Mouse (Mus musculus): ENCODE measurements around the gene Tnfrsf4. TPM values are rescaled to one million over a fixed set of nuclear protein-coding genes. Genes with fewer than 3 reads are reported as not detected.
A peak's percentile ranks its signal among the peaks of the same experiment; 100 is the strongest.

The Tnfrsf4 gene
- polyA plus RNA-seq, 1 experiment from 2014 or later = 0.86 TPM

DNA sequence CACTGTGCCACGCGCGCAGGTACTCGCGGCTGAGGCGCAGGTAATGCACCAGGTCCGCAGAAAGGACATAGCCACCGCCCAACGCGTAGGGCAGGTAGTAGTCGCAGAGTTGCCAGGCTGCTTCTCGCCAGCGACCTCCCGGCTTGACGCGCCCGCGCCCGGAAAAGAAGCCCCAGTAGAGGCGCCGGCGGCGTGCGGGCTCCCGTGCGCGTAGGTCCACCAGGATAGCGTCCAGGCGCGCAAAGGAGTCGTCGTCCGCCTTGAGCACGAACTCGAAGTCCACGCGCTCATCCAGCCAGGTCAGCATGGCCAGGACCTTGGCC, 21.8 kb upstream of the Tnfrsf4 start:
- peaks cover 6% of the 10 kb centered on the region for H3K36me3 ChIP-seq (ENCODE audit: control insufficient read depth, insufficient read depth, low read length)
- peak overlapping the region; percentile 95 for H3K27ac ChIP-seq (ENCODE audit: low read length)
- peak overlapping the region; percentile 99 for H3K4me2 ChIP-seq (ENCODE audit: low read depth, low read length)
- WGBS = 19% methylated on average over 37 of the region's 37 CpGs
- no peaks in the 10 kb centered on the region for H3K27me3 ChIP-seq (replicated peaks; ENCODE audit: control insufficient read depth, insufficient read depth, low read length)
- ATAC-seq = peak; percentile 22
- H3K4me3 ChIP-seq (ENCODE audit: low read length) = peak overlapping the region; percentile 67
- H3K9ac ChIP-seq (ENCODE audit: low read depth, low read length) = peak overlapping the region; percentile 85
- peaks cover 16% of the 10 kb centered on the region for H3K4me1 ChIP-seq (ENCODE audit: control insufficient read depth, insufficient read depth, low read length)
- H3K9me3 ChIP-seq (ENCODE audit: control insufficient read depth, low read length) = no peaks in the 10 kb centered on the region

DNA sequence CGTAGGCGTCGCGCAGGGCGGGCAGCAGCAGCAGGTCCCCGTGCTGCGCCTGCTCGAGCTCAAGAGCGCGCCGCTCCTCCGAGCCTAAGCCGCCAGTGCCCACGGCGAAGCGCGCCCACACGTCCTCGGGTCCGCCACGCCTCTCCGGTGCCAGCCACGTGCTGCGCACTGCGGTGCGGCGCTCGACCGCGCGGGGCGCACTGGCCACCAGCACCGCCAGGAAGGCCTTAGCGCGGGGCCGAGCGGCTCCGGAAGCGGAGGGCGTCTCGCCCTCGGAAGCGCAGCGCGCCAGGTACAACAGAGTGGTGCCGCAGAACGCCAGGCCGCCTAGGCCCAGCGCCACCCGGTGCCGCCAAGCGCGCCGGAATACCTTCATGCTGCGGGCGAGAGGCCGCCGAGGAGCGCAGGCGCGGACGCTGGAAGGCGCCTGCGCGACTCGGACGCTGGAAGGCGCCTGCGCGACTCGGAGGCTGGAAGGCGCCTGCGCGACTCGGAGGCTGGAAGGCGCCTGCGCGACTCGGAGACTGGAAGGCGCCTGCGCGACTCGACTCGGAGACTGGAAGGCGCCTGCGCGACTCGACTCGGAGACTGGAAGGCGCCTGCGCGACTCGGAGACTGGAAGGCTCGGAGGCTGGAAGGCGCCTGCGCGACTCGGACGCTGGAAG, 21.3 kb upstream of the Tnfrsf4 start, which contains the start of the genes B3galt6 and Sdf4:
Gene B3galt6 (minus strand): TSS at position 409 of the 665 bp plus-strand sequence.
Gene Sdf4 (plus strand): TSS at position 632 of the 665 bp plus-strand sequence.
- no peaks in the 10 kb centered on the region for H3K9me3 ChIP-seq (ENCODE audit: control insufficient read depth, low read length)
- peaks cover 16% of the 10 kb centered on the region for H3K4me1 ChIP-seq (ENCODE audit: control insufficient read depth, insufficient read depth, low read length)
- WGBS = under 1% methylated on average over 97 of the region's 99 CpGs
- H3K36me3 ChIP-seq (ENCODE audit: control insufficient read depth, insufficient read depth, low read length) = peaks cover 9% of the 10 kb centered on the region
- peak within 1 kb of the TSS; percentile 89 for H3K4me3 ChIP-seq (ENCODE audit: low read length)
- ATAC-seq = peak; percentile 90
- peak within 1 kb of the TSS; percentile 96 for H3K27ac ChIP-seq (ENCODE audit: low read length)
- H3K4me2 ChIP-seq (ENCODE audit: low read depth, low read length) = peak within 1 kb of the TSS; percentile 99
- peak within 1 kb of the TSS; percentile 91 for H3K9ac ChIP-seq (ENCODE audit: low read depth, low read length)
- no peaks in the 10 kb centered on the region for H3K27me3 ChIP-seq (replicated peaks; ENCODE audit: control insufficient read depth, insufficient read depth, low read length)

DNA sequence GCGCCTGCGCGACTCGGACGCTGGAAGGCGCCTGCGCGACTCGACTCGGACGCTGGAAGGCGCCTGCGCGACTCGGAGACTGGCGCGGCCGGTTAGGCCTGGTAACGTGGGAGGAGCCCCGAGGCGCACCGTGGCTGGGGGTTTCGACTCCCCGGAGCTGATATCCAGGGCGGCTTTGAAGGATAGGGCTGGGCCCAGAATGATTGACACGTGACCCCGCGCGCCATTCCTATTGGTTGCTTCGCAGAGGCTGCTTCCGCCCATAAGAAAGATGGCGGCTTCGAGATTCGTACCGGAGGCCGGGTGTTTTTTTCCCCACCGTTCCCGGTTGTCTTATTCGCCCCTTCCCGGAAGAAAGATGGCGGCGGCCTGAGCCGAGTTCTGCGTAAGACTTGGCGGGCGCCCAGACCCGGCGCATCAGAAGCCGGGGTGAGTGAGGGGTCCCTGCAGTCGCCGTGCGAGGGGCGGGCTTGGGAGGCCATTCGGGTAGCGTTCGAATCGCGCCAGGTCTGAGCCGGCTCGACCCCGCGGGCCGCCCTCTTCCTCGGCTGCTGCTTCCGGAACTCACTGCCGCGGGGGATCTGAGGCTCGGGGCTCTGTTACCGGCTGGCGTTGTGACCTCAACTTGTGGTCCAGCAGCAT, 20.6 kb upstream of the Tnfrsf4 start:
- peak overlapping the region; percentile 96 for H3K27ac ChIP-seq (ENCODE audit: low read length)
- H3K4me2 ChIP-seq (ENCODE audit: low read depth, low read length) = peak overlapping the region; percentile 55; the same call in 1 of the 2 replicates
- WGBS = under 1% methylated on average over 70 of the region's 70 CpGs
- peaks cover 16% of the 10 kb centered on the region for H3K4me1 ChIP-seq (ENCODE audit: control insufficient read depth, insufficient read depth, low read length)
- H3K27me3 ChIP-seq (replicated peaks; ENCODE audit: control insufficient read depth, insufficient read depth, low read length) = no peaks in the 10 kb centered on the region
- H3K9ac ChIP-seq (ENCODE audit: low read depth, low read length) = peak overlapping the region; percentile 91
- peak; percentile 85 for ATAC-seq
- H3K36me3 ChIP-seq (ENCODE audit: control insufficient read depth, insufficient read depth, low read length) = peaks cover 13% of the 10 kb centered on the region
- H3K4me3 ChIP-seq (ENCODE audit: low read length) = peak overlapping the region; percentile 89
- no peaks in the 10 kb centered on the region for H3K9me3 ChIP-seq (ENCODE audit: control insufficient read depth, low read length)

DNA sequence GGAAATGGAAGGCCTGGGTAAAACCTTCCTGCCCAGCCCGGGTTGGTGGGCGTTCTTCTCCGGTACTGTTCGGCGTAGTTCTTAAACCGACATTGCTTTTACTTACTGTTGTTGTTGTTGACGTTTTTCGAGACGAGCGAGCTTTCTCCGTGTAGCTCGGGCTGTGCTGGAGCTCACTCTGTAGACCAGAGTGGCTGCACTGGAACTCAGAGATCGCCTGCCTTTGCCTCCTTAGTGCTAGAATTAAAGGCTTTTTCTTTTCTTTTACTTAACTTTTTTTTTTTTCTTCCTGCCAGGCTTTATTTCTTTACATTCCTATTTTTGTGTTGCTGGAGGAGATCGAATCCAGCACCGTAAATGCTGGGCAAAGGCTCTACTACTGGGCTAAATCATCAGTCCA, 20.0 kb upstream of the Tnfrsf4 start:
- H3K4me1 ChIP-seq (ENCODE audit: control insufficient read depth, insufficient read depth, low read length) = peaks cover 16% of the 10 kb centered on the region
- H3K9ac ChIP-seq (ENCODE audit: low read depth, low read length) = peak overlapping the region; percentile 91
- peaks cover 13% of the 10 kb centered on the region for H3K36me3 ChIP-seq (ENCODE audit: control insufficient read depth, insufficient read depth, low read length)
- H3K4me3 ChIP-seq (ENCODE audit: low read length) = peak overlapping the region; percentile 89
- no peaks in the 10 kb centered on the region for H3K27me3 ChIP-seq (replicated peaks; ENCODE audit: control insufficient read depth, insufficient read depth, low read length)
- H3K9me3 ChIP-seq (ENCODE audit: control insufficient read depth, low read length) = no peaks in the 10 kb centered on the region
- H3K27ac ChIP-seq (ENCODE audit: low read length) = peak overlapping the region; percentile 96
- no peak for ATAC-seq
- H3K4me2 ChIP-seq (ENCODE audit: low read depth, low read length) = peak overlapping the region; percentile 55
- WGBS = 5% methylated on average over 15 of the region's 15 CpGs

DNA sequence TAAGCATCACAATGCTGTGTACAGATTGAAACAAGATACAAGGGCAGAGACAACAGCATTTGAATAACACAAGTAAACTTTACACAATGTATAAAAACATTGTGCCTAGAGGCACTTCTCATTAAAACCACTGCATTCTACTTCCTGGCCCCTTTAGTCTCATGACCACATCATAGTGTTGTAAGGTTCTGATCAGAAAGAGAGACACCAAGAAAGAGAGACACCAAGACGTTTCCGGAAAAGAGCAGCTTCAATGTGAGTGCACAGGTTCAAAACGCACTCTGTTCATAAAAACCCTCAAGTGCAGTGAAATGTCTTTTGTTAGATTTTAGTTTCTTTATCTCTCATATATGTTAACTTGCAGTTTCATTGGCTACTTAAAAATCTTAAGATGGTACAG, 9.5 kb upstream of the Tnfrsf4 start:
- no peak for ATAC-seq
- Histone ChIP-seq H3K9me3 (ENCODE audit: control insufficient read depth, low read length) (no peaks in the 10 kb centered on the region), H3K27ac (ENCODE audit: low read length) (no peak overlapping the region), H3K4me1 (ENCODE audit: control insufficient read depth, insufficient read depth, low read length) (no peaks in the 10 kb centered on the region), H3K27me3 (replicated peaks; ENCODE audit: control insufficient read depth, insufficient read depth, low read length) (no peaks in the 10 kb centered on the region), H3K4me3 (ENCODE audit: low read length) (no peak overlapping the region), H3K4me2 (ENCODE audit: low read depth, low read length) (no peak overlapping the region), H3K36me3 (ENCODE audit: control insufficient read depth, insufficient read depth, low read length) (peaks cover 29% of the 10 kb centered on the region), H3K9ac (ENCODE audit: low read depth, low read length) (no peak overlapping the region)
- 94% methylated on average over 3 of the region's 3 CpGs for WGBS

DNA sequence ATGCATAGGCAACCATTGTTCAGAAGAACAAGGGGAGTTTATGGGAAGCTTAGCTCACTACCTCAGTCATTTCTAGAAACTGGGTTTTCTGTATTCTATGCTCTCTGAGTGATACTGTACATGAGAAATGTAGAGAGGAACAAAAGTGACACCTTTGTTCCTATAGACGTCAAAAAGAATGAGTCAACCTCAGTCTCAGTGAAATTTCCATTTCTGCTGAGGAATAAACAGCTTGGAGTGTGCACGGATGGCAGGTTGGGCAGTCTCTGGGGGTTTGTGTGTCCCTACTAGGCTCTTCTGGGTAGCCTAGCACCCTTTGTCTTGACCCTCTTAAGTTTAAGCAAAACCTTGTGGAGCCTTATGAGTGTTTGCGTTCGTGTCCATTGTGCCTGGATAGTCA, 5.3 kb upstream of the Tnfrsf4 start:
- Histone ChIP-seq H3K9me3 (ENCODE audit: control insufficient read depth, low read length) (no peaks in the 10 kb centered on the region), H3K4me3 (ENCODE audit: low read length) (no peak overlapping the region), H3K27ac (ENCODE audit: low read length) (no peak overlapping the region), H3K4me2 (ENCODE audit: low read depth, low read length) (no peak overlapping the region), H3K36me3 (ENCODE audit: control insufficient read depth, insufficient read depth, low read length) (peaks cover 23% of the 10 kb centered on the region), H3K4me1 (ENCODE audit: control insufficient read depth, insufficient read depth, low read length) (no peaks in the 10 kb centered on the region), H3K9ac (ENCODE audit: low read depth, low read length) (no peak overlapping the region), H3K27me3 (replicated peaks; ENCODE audit: control insufficient read depth, insufficient read depth, low read length) (no peaks in the 10 kb centered on the region)
- ATAC-seq = no peak
- 94% methylated on average over 4 of the region's 4 CpGs for WGBS

DNA sequence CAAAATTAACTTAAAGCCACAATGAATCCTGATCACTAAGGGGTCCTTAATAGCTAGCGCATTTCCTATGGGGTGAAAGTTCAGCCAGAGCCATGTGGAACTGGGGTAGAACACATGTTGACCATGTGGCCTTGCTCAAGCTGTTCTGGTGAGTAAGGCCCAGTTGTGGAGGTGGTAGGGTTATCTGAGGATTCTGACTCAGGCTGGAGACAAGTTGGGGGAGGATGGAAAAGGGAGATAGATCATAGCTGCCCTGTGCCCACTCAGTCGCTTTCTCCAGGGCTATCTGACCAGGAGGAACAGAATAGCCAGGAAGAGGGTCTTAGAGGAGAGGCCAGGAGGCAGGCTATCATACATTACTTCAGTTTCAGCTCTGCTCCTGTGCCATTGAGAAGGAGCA, 793 bp downstream of the Tnfrsf4 start:
- 87% methylated on average over 2 of the region's 2 CpGs for WGBS
- Histone ChIP-seq H3K4me1 (ENCODE audit: control insufficient read depth, insufficient read depth, low read length) (no peaks in the 10 kb centered on the region), H3K27ac (ENCODE audit: low read length) (no peak overlapping the region), H3K9ac (ENCODE audit: low read depth, low read length) (no peak overlapping the region), H3K9me3 (ENCODE audit: control insufficient read depth, low read length) (no peaks in the 10 kb centered on the region), H3K4me3 (ENCODE audit: low read length) (no peak overlapping the region), H3K4me2 (ENCODE audit: low read depth, low read length) (no peak overlapping the region), H3K36me3 (ENCODE audit: control insufficient read depth, insufficient read depth, low read length) (peaks cover 13% of the 10 kb centered on the region), H3K27me3 (replicated peaks; ENCODE audit: control insufficient read depth, insufficient read depth, low read length) (no peaks in the 10 kb centered on the region)
- no peak for ATAC-seq

DNA sequence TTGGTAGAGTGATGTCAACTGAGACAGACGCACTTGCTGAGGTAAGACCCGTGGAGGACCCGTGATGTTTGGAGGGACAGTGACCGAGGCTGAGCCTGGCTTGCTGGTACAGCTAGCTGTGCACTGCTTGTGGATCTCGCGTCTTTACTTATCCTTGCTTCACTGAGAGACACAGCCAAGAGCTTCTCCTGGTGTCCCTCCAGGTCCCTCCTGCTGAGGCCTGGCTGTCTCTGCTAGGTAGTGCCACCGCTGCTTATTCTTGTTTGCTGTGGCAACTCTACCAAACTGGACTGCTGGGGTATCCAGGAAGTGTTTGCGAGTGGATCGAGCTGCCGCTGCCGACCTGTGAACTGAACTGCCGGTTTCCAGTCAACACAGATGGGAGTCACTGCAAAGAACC, 6.1 kb downstream of the Tnfrsf4 start:
- Histone ChIP-seq H3K9ac (ENCODE audit: low read depth, low read length) (no peak overlapping the region), H3K4me3 (ENCODE audit: low read length) (no peak overlapping the region), H3K27ac (ENCODE audit: low read length) (no peak overlapping the region), H3K27me3 (replicated peaks; ENCODE audit: control insufficient read depth, insufficient read depth, low read length) (no peaks in the 10 kb centered on the region), H3K36me3 (ENCODE audit: control insufficient read depth, insufficient read depth, low read length) (no peaks in the 10 kb centered on the region), H3K4me1 (ENCODE audit: control insufficient read depth, insufficient read depth, low read length) (no peaks in the 10 kb centered on the region), H3K4me2 (ENCODE audit: low read depth, low read length) (no peak overlapping the region), H3K9me3 (ENCODE audit: control insufficient read depth, low read length) (no peaks in the 10 kb centered on the region)
- ATAC-seq = no peak
- 90% methylated on average over 12 of the region's 12 CpGs for WGBS

DNA sequence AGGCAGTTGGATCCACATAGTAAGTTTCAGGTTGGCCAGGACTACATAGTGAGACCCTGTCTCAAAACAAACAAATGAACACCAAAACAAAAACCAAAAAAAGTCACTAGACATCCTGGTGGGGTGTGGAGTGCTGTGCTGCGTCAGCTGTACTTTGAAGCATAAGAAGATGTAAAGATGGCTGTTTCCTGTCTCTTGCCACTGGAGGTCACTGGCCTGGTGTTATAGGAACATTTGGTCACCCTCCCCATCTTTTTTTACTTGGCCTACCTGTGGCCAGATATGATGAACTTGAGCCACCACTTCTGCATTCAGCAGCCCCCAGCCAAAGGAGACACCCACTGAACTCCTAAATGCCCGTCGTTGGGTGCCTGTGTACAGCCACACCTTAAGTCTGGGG, 7.7 kb downstream of the Tnfrsf4 start:
- Histone ChIP-seq H3K4me2 (ENCODE audit: low read depth, low read length) (no peak overlapping the region), H3K4me1 (ENCODE audit: control insufficient read depth, insufficient read depth, low read length) (no peaks in the 10 kb centered on the region), H3K9me3 (ENCODE audit: control insufficient read depth, low read length) (no peaks in the 10 kb centered on the region), H3K27me3 (replicated peaks; ENCODE audit: control insufficient read depth, insufficient read depth, low read length) (no peaks in the 10 kb centered on the region), H3K27ac (ENCODE audit: low read length) (no peak overlapping the region), H3K9ac (ENCODE audit: low read depth, low read length) (no peak overlapping the region), H3K4me3 (ENCODE audit: low read length) (no peak overlapping the region), H3K36me3 (ENCODE audit: control insufficient read depth, insufficient read depth, low read length) (no peaks in the 10 kb centered on the region)
- no peak for ATAC-seq
- WGBS = 65% methylated on average over 3 of the region's 3 CpGs
